Mouse (Mus musculus) brain, adult 2 months (tissue): ENCODE data around the gene Atg4d.
A peak's percentile ranks its signal among the peaks of the same experiment; 100 is the strongest.
"Not testable (repeated sequence)": the region's sequence is repeated elsewhere in the genome, so short reads cannot be mapped to it uniquely, and the experiment has no call there.

Experiments used
- DNase-seq: peaks from one replicate; pipeline ENCODE4 v3.0.0; 2011; ENCODE audit warnings: low read depth, low spot score

Gene Atg4d

GRCm38 (mm10) chr9:21239465-21239848, 25.6 kb upstream of the Atg4d start:
- no peak for DNase-seq

GRCm38 (mm10) chr9:21241343-21241742, 23.8 kb upstream of the Atg4d start:
- DNase-seq = peak; percentile 97

- peak; percentile 95 for DNase-seq
Observed at GRCm38 (mm10) chr9:21243826-21244427, 21.2 kb upstream of the Atg4d start.

GRCm38 (mm10) chr9:21244428-21245112, 20.5 kb upstream of the Atg4d start:
- DNase-seq = peak; percentile 87

- DNase-seq = no peak
Observed at GRCm38 (mm10) chr9:21245113-21245487, 20.0 kb upstream of the Atg4d start.

- no peak for DNase-seq
Observed at GRCm38 (mm10) chr9:21246342-21246741, 18.8 kb upstream of the Atg4d start.

- DNase-seq = peak; percentile 87
Observed at GRCm38 (mm10) chr9:21248326-21248725, 16.8 kb upstream of the Atg4d start, which contains the start of gene S1pr5. TSS of gene S1pr5 (minus strand) at chr9:21248443.

- DNase-seq = no peak
Observed at GRCm38 (mm10) chr9:21249629-21250508, 15.2 kb upstream of the Atg4d start.

GRCm38 (mm10) chr9:21250509-21250908, 14.6 kb upstream of the Atg4d start:
- DNase-seq = no peak

GRCm38 (mm10) chr9:21251116-21251735, 13.9 kb upstream of the Atg4d start:
- DNase-seq = no peak

- DNase-seq = no peak
Observed at GRCm38 (mm10) chr9:21254690-21255089, 10.4 kb upstream of the Atg4d start.

GRCm38 (mm10) chr9:21256349-21256748, 8.7 kb upstream of the Atg4d start:
- DNase-seq = not testable (repeated sequence)

- DNase-seq = no peak
Observed at GRCm38 (mm10) chr9:21260491-21261040, 4.5 kb upstream of the Atg4d start.

- DNase-seq = no peak
Observed at GRCm38 (mm10) chr9:21261831-21262230, 3.3 kb upstream of the Atg4d start.

- no peak for DNase-seq
Observed at GRCm38 (mm10) chr9:21264272-21264999, 657 bp upstream of the Atg4d start.

GRCm38 (mm10) chr9:21265611-21266010, 518 bp downstream of the Atg4d start:
- DNase-seq = no peak

GRCm38 (mm10) chr9:21266889-21267288, 1.8 kb downstream of the Atg4d start:
- DNase-seq = no peak

- DNase-seq = no peak
Observed at GRCm38 (mm10) chr9:21268305-21268704, 3.2 kb downstream of the Atg4d start.

GRCm38 (mm10) chr9:21269590-21269989, 4.5 kb downstream of the Atg4d start:
- DNase-seq = not testable (repeated sequence)

GRCm38 (mm10) chr9:21272391-21272790, 7.3 kb downstream of the Atg4d start:
- DNase-seq = no peak

- no peak for DNase-seq
Observed at GRCm38 (mm10) chr9:21273094-21273493, 8.0 kb downstream of the Atg4d start.
